Mouse (Mus musculus) layer of hippocampus, postnatal 14 days (tissue): ENCODE data around the gene AW011738. TPM values are rescaled to one million over a fixed set of nuclear protein-coding genes. Genes with fewer than 3 reads are reported as not detected.

Experiments
- DNase-seq, 2 experiments: peaks; one replicate each; pipeline ENCODE4 v3.0.0; 2021 to 2022; ENCODE audit warnings: low spot score in 2 of 2, mixed read lengths in 1 of 2
- microRNA-seq, 2 experiments: library from miRNA; unstranded; fragments of <30 nt; microRNA quantifications; one replicate each; pipeline ENCODE4 v1.2.0; 2021
- total RNA-seq, 2 experiments: library from RNA; stranded (reverse); gene quantifications; 2 replicates each; pipeline ENCODE4 v1.2.3; 2021

The AW011738 gene
- total RNA-seq, 2 experiments from 2014 or later = 6.5 to 6.7 TPM

DNA sequence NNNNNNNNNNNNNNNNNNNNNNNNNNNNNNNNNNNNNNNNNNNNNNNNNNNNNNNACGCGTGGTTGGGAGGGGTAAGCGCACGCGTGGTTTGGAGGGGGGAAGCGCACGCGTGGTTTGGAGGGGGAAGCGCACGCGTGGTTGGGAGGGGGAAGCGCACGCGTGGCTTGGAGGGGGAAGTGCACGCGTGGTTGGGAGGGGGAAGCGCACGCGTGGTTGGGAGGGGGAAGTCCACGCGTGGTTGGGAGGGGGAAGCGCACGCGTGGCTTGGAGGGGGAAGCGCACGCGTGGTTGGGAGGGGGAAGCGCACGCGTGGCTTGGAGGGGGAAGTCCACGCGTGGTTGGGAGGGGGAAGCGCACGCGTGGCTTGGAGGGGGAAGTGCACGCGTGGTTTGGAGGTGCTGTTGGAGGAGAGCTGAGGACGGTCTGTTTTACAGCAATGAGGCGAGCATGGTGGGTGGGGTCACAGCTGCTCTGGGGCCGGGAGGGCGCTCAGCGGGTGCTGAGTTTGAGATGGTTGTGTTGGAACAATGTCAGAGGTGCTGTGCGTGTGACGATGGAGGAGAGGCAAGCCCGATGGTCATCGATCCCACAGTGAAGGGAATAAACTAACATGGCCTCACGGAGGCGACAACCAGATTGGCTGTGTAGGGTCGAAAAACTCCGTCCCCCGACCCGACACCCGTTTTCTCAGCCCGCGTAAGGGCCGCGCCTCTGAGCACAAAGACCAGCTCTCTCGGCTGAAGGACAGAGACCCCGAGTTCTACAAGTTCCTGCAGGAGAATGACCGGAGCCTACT is 33.7 kb downstream of the AW011738 start:
- DNase-seq = no peak

GRCm38 (mm10) chr4:156249567-156249966 is 46.5 kb downstream of the AW011738 start:
- DNase-seq = no peak

- no peak for DNase-seq
Observed at GRCm38 (mm10) chr4:156251081-156251480, 48.0 kb downstream of the AW011738 start.

- DNase-seq = no peak
Observed at GRCm38 (mm10) chr4:156252140-156252539, 49.0 kb downstream of the AW011738 start.

- no peak for DNase-seq
Observed at GRCm38 (mm10) chr4:156252619-156253018, 49.5 kb downstream of the AW011738 start.

DNA sequence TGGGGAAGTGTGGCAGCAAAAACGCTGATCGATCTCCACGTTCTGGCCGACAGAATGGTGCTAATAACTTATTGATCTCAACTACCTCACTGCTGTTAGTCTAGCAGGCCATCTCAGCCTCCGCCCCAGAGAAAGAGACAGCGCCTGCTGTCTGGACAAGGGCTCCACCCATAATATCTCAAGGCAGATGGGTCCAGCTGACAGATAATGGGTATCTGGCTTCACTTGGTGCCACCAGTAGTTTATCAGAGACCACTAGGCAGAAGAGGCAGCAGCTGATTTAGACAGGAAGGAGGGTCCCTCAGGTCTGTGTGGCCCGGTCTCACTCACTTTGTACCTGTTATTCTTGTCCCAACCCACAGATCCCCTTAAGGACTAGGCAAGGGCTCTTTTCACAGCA is 49.9 kb downstream of the AW011738 start:
- DNase-seq = no peak

GRCm38 (mm10) chr4:156254361-156255077 is 51.4 kb downstream of the AW011738 start:
- DNase-seq = no peak

Small RNA genes within 50 kb of the gene (microRNA-seq; reads per million reads assigned to microRNA genes)
- gene Mir7658 = 3.8 to 4.2 reads per million in 2 experiments

Other genes starting within 250 kb of the AW011738 start
- gene C1qtnf12, start 241.0 kb upstream of the AW011738 start, total RNA-seq = 10 to 100 TPM; 15.9 to 21.1 TPM
- gene B3galt6, start 210.7 kb upstream of the AW011738 start, total RNA-seq = 1 to 10 TPM; 9.0 to 9.7 TPM
- 100 to 1,000 TPM; 154 to 157 TPM for gene Sdf4, start 210.4 kb upstream of the AW011738 start, total RNA-seq
- 1 to 10 TPM; 1.0 to 1.1 TPM for gene Tnfrsf4, start 189.5 kb upstream of the AW011738 start, total RNA-seq
- gene Tnfrsf18, start 177.1 kb upstream of the AW011738 start, total RNA-seq = not detected
- under 1 TPM in 1 of 2 experiments, not detected in 1; 0.14 TPM for gene Ttll10, start 143.9 kb upstream of the AW011738 start, total RNA-seq
- 10 to 100 TPM; 23.8 to 26.6 TPM for gene 9430015G10Rik, start 93.3 kb upstream of the AW011738 start, total RNA-seq
- gene Rnf223, start 72.8 kb upstream of the AW011738 start, total RNA-seq = under 1 TPM; 0.55 to 0.65 TPM
- gene Agrn, start 5.8 kb upstream of the AW011738 start, total RNA-seq = 100 to 1,000 TPM; 209 to 213 TPM
- under 1 TPM; 0.55 to 0.76 TPM for gene Isg15, start 2.5 kb upstream of the AW011738 start, total RNA-seq
- gene Perm1, start 12.6 kb downstream of the AW011738 start, total RNA-seq = under 1 TPM; 0.25 to 0.33 TPM
- gene Plekhn1, start 31.6 kb downstream of the AW011738 start, total RNA-seq = 10 to 100 TPM; 37.7 to 38.4 TPM
- gene Noc2l, start 32.7 kb downstream of the AW011738 start, total RNA-seq = 10 to 100 TPM; 60.7 to 61.1 TPM
- 1 to 10 TPM; 2.7 to 5.3 TPM for gene Samd11, start 52.4 kb downstream of the AW011738 start, total RNA-seq
- gene Vmn2r-ps159, start 127.8 kb downstream of the AW011738 start, total RNA-seq = not detected